Mouse (Mus musculus): Measurements from ENCODE around the gene AC170998.1. TPM values are rescaled to one million over a fixed set of nuclear protein-coding genes. Genes with fewer than 3 reads are reported as not detected.
"Not testable (repeated sequence)": the region's sequence is repeated elsewhere in the genome, so short reads cannot be mapped to it uniquely, and the experiment has no call there.

AC170998.1 gene
- polyA plus RNA-seq, 1 experiment from 2014 or later: 2.1 TPM

GRCm38 (mm10) chr17:28709552-28710290 lies 16.2 kb upstream of the AC170998.1 start:
- no peak overlapping the region for H3K9ac ChIP-seq (ENCODE audit: low read length)
- H3K4me2 ChIP-seq (ENCODE audit: low read depth, severe bottlenecking): no peak overlapping the region
- H3K36me3 ChIP-seq (ENCODE audit: control insufficient read depth, insufficient read depth, low read length): peaks cover 5% of the 10 kb centered on the region; the same call in 1 of the 2 replicates
- ATAC-seq (ENCODE audit: insufficient number of reproducible peaks, low FRiP score, low TSS enrichment, low read depth): no peak
- H3K4me1 ChIP-seq (ENCODE audit: control insufficient read depth, insufficient read depth, low read length): 0 out of 2 replicates have a peak, but pooled peaks cover 7% of the 10 kb centered on the region
- H3K4me3 ChIP-seq (ENCODE audit: low read depth, low read length): no peak overlapping the region
- WGBS: 85% methylated on average over 8 of the region's 8 CpGs
- DNase-seq (ENCODE audit: low spot score): no peak
- H3K27ac ChIP-seq (replicated peaks; ENCODE audit: low read depth, low read length): no peak overlapping the region
- H3K9me3 ChIP-seq (ENCODE audit: control insufficient read depth, low read length): no peaks in the 10 kb centered on the region
- H3K27me3 ChIP-seq (ENCODE audit: control insufficient read depth, insufficient read depth, low read length): no peaks in the 10 kb centered on the region

DNA sequence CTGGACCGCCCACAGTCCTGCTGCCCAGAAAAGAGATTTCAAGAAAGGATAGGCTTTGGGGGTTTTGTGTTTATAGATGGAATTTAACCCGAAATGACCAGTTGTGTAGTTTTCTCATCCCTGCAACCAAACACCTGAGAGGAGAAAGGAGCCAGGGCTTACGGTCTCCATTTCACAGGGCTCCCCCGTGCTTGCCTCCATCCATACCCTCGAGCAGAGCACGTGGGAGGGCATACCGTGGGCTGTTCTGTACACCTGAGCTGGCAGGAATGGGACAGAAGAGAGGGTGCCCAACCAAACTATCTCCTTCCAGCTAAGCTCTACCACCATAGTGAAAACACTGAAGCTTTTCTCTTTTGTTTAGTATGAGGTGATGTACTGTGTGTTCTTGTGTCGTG lies 15.6 kb upstream of the AC170998.1 start:
- Histone ChIP-seq H3K27me3 (ENCODE audit: control insufficient read depth, insufficient read depth, low read length) (no peaks in the 10 kb centered on the region), H3K27ac (replicated peaks; ENCODE audit: low read depth, low read length) (no peak overlapping the region), H3K9ac (ENCODE audit: low read length) (no peak overlapping the region), H3K4me1 (ENCODE audit: control insufficient read depth, insufficient read depth, low read length) (0 out of 2 replicates have a peak, but pooled peaks cover 7% of the 10 kb centered on the region), H3K4me2 (ENCODE audit: low read depth, severe bottlenecking) (no peak overlapping the region), H3K4me3 (ENCODE audit: low read depth, low read length) (no peak overlapping the region), H3K9me3 (ENCODE audit: control insufficient read depth, low read length) (no peaks in the 10 kb centered on the region), H3K36me3 (ENCODE audit: control insufficient read depth, insufficient read depth, low read length) (peaks cover 5% of the 10 kb centered on the region; the same call in 1 of the 2 replicates)
- DNase-seq (ENCODE audit: low spot score): no peak
- WGBS: 90% methylated on average over 8 of the region's 8 CpGs
- no peak for ATAC-seq (ENCODE audit: insufficient number of reproducible peaks, low FRiP score, low TSS enrichment, low read depth)

GRCm38 (mm10) chr17:28711237-28711636 lies 14.6 kb upstream of the AC170998.1 start:
- H3K4me1 ChIP-seq (ENCODE audit: control insufficient read depth, insufficient read depth, low read length): 0 out of 2 replicates have a peak, but pooled peaks cover 7% of the 10 kb centered on the region
- no peaks in the 10 kb centered on the region for H3K27me3 ChIP-seq (ENCODE audit: control insufficient read depth, insufficient read depth, low read length)
- no peak overlapping the region for H3K27ac ChIP-seq (replicated peaks; ENCODE audit: low read depth, low read length)
- DNase-seq (ENCODE audit: low spot score): no peak
- H3K4me2 ChIP-seq (ENCODE audit: low read depth, severe bottlenecking): no peak overlapping the region
- peaks cover 5% of the 10 kb centered on the region; the same call in 1 of the 2 replicates for H3K36me3 ChIP-seq (ENCODE audit: control insufficient read depth, insufficient read depth, low read length)
- no peak overlapping the region for H3K9ac ChIP-seq (ENCODE audit: low read length)
- no peaks in the 10 kb centered on the region for H3K9me3 ChIP-seq (ENCODE audit: control insufficient read depth, low read length)
- H3K4me3 ChIP-seq (ENCODE audit: low read depth, low read length): no peak overlapping the region
- no peak for ATAC-seq (ENCODE audit: insufficient number of reproducible peaks, low FRiP score, low TSS enrichment, low read depth)
- WGBS: 90% methylated on average over 6 of the region's 6 CpGs

GRCm38 (mm10) chr17:28712305-28712704 lies 13.6 kb upstream of the AC170998.1 start:
- H3K4me3 ChIP-seq (ENCODE audit: low read depth, low read length): no peak overlapping the region
- no peak overlapping the region for H3K4me2 ChIP-seq (ENCODE audit: low read depth, severe bottlenecking)
- no peaks in the 10 kb centered on the region for H3K27me3 ChIP-seq (ENCODE audit: control insufficient read depth, insufficient read depth, low read length)
- DNase-seq (ENCODE audit: low spot score) (no peak), ATAC-seq (ENCODE audit: insufficient number of reproducible peaks, low FRiP score, low TSS enrichment, low read depth) (no peak)
- H3K4me1 ChIP-seq (ENCODE audit: control insufficient read depth, insufficient read depth, low read length): peaks cover 5% of the 10 kb centered on the region
- no peak overlapping the region for H3K9ac ChIP-seq (ENCODE audit: low read length)
- H3K36me3 ChIP-seq (ENCODE audit: control insufficient read depth, insufficient read depth, low read length): peaks cover 5% of the 10 kb centered on the region; the same call in 1 of the 2 replicates
- WGBS: 88% methylated on average over 6 of the region's 6 CpGs
- H3K9me3 ChIP-seq (ENCODE audit: control insufficient read depth, low read length): no peaks in the 10 kb centered on the region
- no peak overlapping the region for H3K27ac ChIP-seq (replicated peaks; ENCODE audit: low read depth, low read length)

- no peaks in the 10 kb centered on the region for H3K9me3 ChIP-seq (ENCODE audit: control insufficient read depth, low read length)
- DNase-seq (ENCODE audit: low spot score) (no peak), ATAC-seq (ENCODE audit: insufficient number of reproducible peaks, low FRiP score, low TSS enrichment, low read depth) (no peak)
- H3K9ac ChIP-seq (ENCODE audit: low read length): no peak overlapping the region
- no peaks in the 10 kb centered on the region for H3K27me3 ChIP-seq (ENCODE audit: control insufficient read depth, insufficient read depth, low read length)
- 94% methylated on average over 3 of the region's 3 CpGs for WGBS
- no peak overlapping the region for H3K4me3 ChIP-seq (ENCODE audit: low read depth, low read length)
- peaks cover 7% of the 10 kb centered on the region for H3K4me1 ChIP-seq (ENCODE audit: control insufficient read depth, insufficient read depth, low read length)
- H3K4me2 ChIP-seq (ENCODE audit: low read depth, severe bottlenecking): no peak overlapping the region
- peaks cover 5% of the 10 kb centered on the region; the same call in 1 of the 2 replicates for H3K36me3 ChIP-seq (ENCODE audit: control insufficient read depth, insufficient read depth, low read length)
- H3K27ac ChIP-seq (replicated peaks; ENCODE audit: low read depth, low read length): no peak overlapping the region
These were observed 11.9 kb upstream of the AC170998.1 start for GRCm38 (mm10) chr17:28714006-28714405.

DNA sequence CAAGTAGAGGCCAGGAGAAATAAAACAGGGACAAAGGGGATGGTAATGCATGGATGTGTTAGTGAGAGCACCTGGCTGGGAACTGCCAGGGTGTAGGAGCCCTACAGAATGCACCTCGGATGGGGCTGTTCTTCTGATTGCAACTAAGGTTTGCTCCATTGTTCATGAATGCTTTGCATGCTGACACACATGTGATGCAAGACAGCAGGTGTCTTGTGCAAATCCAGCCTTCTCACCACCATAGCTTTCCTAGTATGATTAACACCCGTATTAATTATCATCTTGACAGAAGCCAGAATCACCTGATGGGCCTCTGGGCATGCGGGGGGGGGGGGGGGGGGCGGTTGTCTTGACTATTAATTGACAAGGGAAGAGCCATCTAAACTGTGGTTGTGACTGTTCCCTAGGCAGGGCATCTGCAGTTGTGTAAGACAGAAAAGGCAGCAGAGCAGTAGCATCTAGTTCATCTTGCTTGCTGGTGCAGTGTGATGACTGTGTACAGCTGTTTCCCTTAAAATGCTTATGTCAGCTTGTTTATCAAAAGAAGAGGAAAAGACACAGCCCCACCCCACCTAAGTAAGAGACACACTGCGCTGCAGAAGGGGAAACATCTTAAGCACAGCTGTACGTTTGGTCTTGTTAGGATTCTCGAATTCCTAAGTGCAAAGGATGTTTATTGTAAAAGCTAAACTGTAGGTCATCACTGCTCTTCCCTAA lies 9.9 kb upstream of the AC170998.1 start:
- no peak overlapping the region for H3K27ac ChIP-seq (replicated peaks; ENCODE audit: low read depth, low read length)
- WGBS: 80% methylated on average over 7 of the region's 7 CpGs
- no peak for ATAC-seq (ENCODE audit: insufficient number of reproducible peaks, low FRiP score, low TSS enrichment, low read depth)
- no peak overlapping the region for H3K4me3 ChIP-seq (ENCODE audit: low read depth, low read length)
- no peak overlapping the region for H3K4me2 ChIP-seq (ENCODE audit: low read depth, severe bottlenecking)
- H3K4me1 ChIP-seq (ENCODE audit: control insufficient read depth, insufficient read depth, low read length): peaks cover 4% of the 10 kb centered on the region
- no peak for DNase-seq (ENCODE audit: low spot score)
- peaks cover 8% of the 10 kb centered on the region; the same call in 1 of the 2 replicates for H3K36me3 ChIP-seq (ENCODE audit: control insufficient read depth, insufficient read depth, low read length)
- H3K9me3 ChIP-seq (ENCODE audit: control insufficient read depth, low read length): no peaks in the 10 kb centered on the region
- H3K9ac ChIP-seq (ENCODE audit: low read length): no peak overlapping the region
- H3K27me3 ChIP-seq (ENCODE audit: control insufficient read depth, insufficient read depth, low read length): no peaks in the 10 kb centered on the region

DNA sequence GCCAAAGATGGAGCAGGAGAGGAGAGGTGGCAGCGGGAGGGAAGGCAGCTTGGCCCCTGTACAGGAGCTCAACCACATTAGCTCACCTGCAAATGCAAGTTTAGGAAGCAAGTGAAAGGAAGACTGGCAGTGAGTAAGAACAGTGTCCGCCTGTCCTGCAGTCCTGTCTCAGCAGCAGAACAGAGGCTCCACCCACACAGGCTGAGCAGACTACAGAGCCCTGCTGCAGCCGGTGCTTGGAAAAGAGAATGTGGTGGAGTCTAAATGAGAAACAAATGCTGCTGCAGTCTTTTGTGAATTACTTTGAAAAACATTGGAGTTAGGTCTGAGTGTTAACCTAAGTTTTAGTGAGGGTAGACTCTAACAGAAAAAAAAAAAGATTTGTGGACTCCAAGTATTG lies 8.3 kb upstream of the AC170998.1 start:
- Histone ChIP-seq H3K36me3 (ENCODE audit: control insufficient read depth, insufficient read depth, low read length) (peaks cover 8% of the 10 kb centered on the region; the same call in 1 of the 2 replicates), H3K27me3 (ENCODE audit: control insufficient read depth, insufficient read depth, low read length) (no peaks in the 10 kb centered on the region)

DNA sequence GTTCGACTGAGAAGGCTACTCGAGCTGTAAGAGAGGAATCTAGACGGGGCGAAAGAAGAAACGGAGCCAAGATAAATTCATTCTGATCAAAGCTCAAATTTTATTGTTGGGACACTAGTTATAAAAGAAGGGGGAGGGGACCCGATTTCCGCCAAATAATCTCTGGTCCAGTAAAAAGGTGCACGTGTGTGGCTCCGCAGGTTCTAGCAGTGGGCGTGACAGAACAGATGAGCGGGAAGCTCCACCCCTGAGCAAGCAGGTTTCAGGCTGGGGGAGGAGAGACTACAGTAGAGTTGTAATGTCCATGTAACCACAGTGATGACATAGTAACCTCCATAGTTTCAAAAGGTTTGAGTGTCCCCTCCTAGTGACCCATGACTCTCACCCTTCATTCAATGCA lies 1.6 kb downstream of the AC170998.1 start:
- H3K36me3 ChIP-seq (ENCODE audit: control insufficient read depth, insufficient read depth, low read length): peaks cover 18% of the 10 kb centered on the region
- H3K4me2 ChIP-seq (ENCODE audit: low read depth, severe bottlenecking); DNase-seq (ENCODE audit: low spot score); ATAC-seq (ENCODE audit: insufficient number of reproducible peaks, low FRiP score, low TSS enrichment, low read depth); H3K4me1 ChIP-seq (ENCODE audit: control insufficient read depth, insufficient read depth, low read length); H3K27ac ChIP-seq (replicated peaks; ENCODE audit: low read depth, low read length); H3K9ac ChIP-seq (ENCODE audit: low read length); H3K9me3 ChIP-seq (ENCODE audit: control insufficient read depth, low read length); H3K27me3 ChIP-seq (ENCODE audit: control insufficient read depth, insufficient read depth, low read length); H3K4me3 ChIP-seq (ENCODE audit: low read depth, low read length): not testable (repeated sequence)
- 93% methylated on average over 11 of the region's 11 CpGs for WGBS

More for the DNA sequence above, 8.3 kb upstream of the AC170998.1 start:
- no peak overlapping the region for H3K9ac ChIP-seq (ENCODE audit: low read length)
- no peaks in the 10 kb centered on the region for H3K9me3 ChIP-seq (ENCODE audit: control insufficient read depth, low read length)
- no peak for ATAC-seq (ENCODE audit: insufficient number of reproducible peaks, low FRiP score, low TSS enrichment, low read depth)
- no peak overlapping the region for H3K27ac ChIP-seq (replicated peaks; ENCODE audit: low read depth, low read length)
- no peak overlapping the region for H3K4me3 ChIP-seq (ENCODE audit: low read depth, low read length)
- peaks cover 4% of the 10 kb centered on the region for H3K4me1 ChIP-seq (ENCODE audit: control insufficient read depth, insufficient read depth, low read length)
- no peak overlapping the region for H3K4me2 ChIP-seq (ENCODE audit: low read depth, severe bottlenecking)
- WGBS: 51% methylated on average over 3 of the region's 3 CpGs
- peak; percentile 34 for DNase-seq (ENCODE audit: low spot score)

Data from limb, embryonic 11.5 days (tissue).